Comparison of ENCODE assay signal across 10 mouse cellular contexts in genomic region chr4:149920886-149921285, GRCm38 (mm10). TPM values are rescaled to one million over a fixed set of nuclear protein-coding genes. Genes with fewer than 3 reads are reported as not detected.
DNase-seq lines count a peak whose midpoint lies in the region; ATAC-seq and TF ChIP-seq lines count a peak whose summit lies in the region.
"Had no signal": no experiment of that assay in that cellular context is flagged by ENCODE, and none has a peak within 500 bp of the region (broad histone marks: within the 10 kb centered on the region; RNA-seq: fewer than 3 reads in every experiment).

No protein-coding gene starts in this region.

- H3K4me2 ChIP-seq in heart, embryonic 16.5 days (ENCODE audit: low read depth, low read length): no peak overlapping the region
- 0 out of 2 replicates have a peak overlapping the region, but pooled peaks have one; percentile 6 for H3K4me2 ChIP-seq in lung, postnatal 0 days (replicated peaks; ENCODE audit: low read depth, low read length)
- H3K4me2 ChIP-seq: heart, embryonic 13.5 days had no signal

- DNase-seq in embryo, embryonic 10.5 days (ENCODE audit: low spot score): peak; percentile 61
- no peak for DNase-seq in embryo, embryonic 11 days
- DNase-seq in brain, adult 2 months (ENCODE audit: low read depth, low spot score): peak; percentile 43
- peak; percentile 60 for DNase-seq in lung, postnatal 0 days (ENCODE audit: low spot score)
- no peak for DNase-seq in right cerebral cortex, postnatal 10 days (ENCODE audit: low spot score in 2 of 2)
- no peak for DNase-seq in right cerebral cortex, postnatal 36 days (ENCODE audit: low spot score in 2 of 2)
- no peak for DNase-seq in left cerebral cortex, postnatal 36 days (ENCODE audit: low spot score in 2 of 2)

- H3K4me3 ChIP-seq in heart, embryonic 16.5 days (ENCODE audit: low read length): no peak overlapping the region
- no peak overlapping the region for H3K4me3 ChIP-seq in lung, postnatal 0 days (ENCODE audit: low read depth, low read length)
- H3K4me3 ChIP-seq: heart, embryonic 13.5 days had no signal

- intact Hi-C loops in left cerebral cortex, postnatal 36 days (cut with DNase I): no loop called here

- no peaks in the 10 kb centered on the region for H3K36me3 ChIP-seq in heart, embryonic 16.5 days (ENCODE audit: control insufficient read depth, insufficient read depth)
- H3K36me3 ChIP-seq in lung, postnatal 0 days (ENCODE audit: insufficient read depth, low read length): no peaks in the 10 kb centered on the region
- H3K36me3 ChIP-seq: heart, embryonic 13.5 days had no signal

- no peak overlapping the region for H3K9ac ChIP-seq in heart, embryonic 16.5 days (ENCODE audit: low read length)
- no peak overlapping the region for H3K9ac ChIP-seq in lung, postnatal 0 days (replicated peaks; ENCODE audit: low read depth)

- TF ChIP-seq CTCF in lung, postnatal 0 days (IDR thresholded peaks at IDR 0.05): no peak

- peak; percentile 7; the same call in 1 of the 2 replicates for ATAC-seq in heart, embryonic 16.5 days (replicated peaks; ENCODE audit: extremely low read depth, insufficient read depth, low FRiP score)
- 0 out of 2 replicates have a peak, but pooled peaks have one; percentile 5 for ATAC-seq in lung, postnatal 0 days

- WGBS in heart, embryonic 16.5 days: 49% methylated on average over 12 of the region's 12 CpGs
- 30% methylated on average over 12 of the region's 12 CpGs for WGBS in lung, postnatal 0 days

- H3K9me3 ChIP-seq in heart, embryonic 16.5 days (replicated peaks; ENCODE audit: control insufficient read depth, low read length): no peaks in the 10 kb centered on the region
- H3K9me3 ChIP-seq in lung, postnatal 0 days (ENCODE audit: low read length): no peaks in the 10 kb centered on the region
- H3K9me3 ChIP-seq: heart, embryonic 13.5 days had no signal

- peaks cover 31% of the 10 kb centered on the region for H3K4me1 ChIP-seq in heart, embryonic 16.5 days (ENCODE audit: control insufficient read depth, insufficient read depth, low read length)
- H3K4me1 ChIP-seq in lung, postnatal 0 days (ENCODE audit: insufficient read depth, low read depth, low read length): peaks cover 21% of the 10 kb centered on the region

- H3K27ac ChIP-seq in heart, embryonic 16.5 days (ENCODE audit: low read length): no peak overlapping the region
- no peak overlapping the region for H3K27ac ChIP-seq in lung, postnatal 0 days (ENCODE audit: low read length)
- H3K27ac ChIP-seq: heart, embryonic 13.5 days; macrophage had no signal

- no peak for TF ChIP-seq EP300 in lung, postnatal 0 days (IDR thresholded peaks at IDR 0.05)

- no peaks in the 10 kb centered on the region for H3K27me3 ChIP-seq in heart, embryonic 16.5 days (ENCODE audit: control insufficient read depth, insufficient read depth, low read length)
- H3K27me3 ChIP-seq in lung, postnatal 0 days (replicated peaks; ENCODE audit: insufficient read depth, low read length): no peaks in the 10 kb centered on the region
- H3K27me3 ChIP-seq: heart, embryonic 13.5 days had no signal

RNA-seq across cellular contexts. Expression of gene Spsb1, which starts 34.0 kb away (rescaled TPM):
- polyA plus RNA-seq in heart, embryonic 16.5 days (2015; fragmentation: Nextera tagmentation; extraction: Ambion mirVana): 10.5 and 12.4 TPM in 2 replicates
- polyA plus RNA-seq in lung, postnatal 0 days (2015; fragmentation: Nextera tagmentation; extraction: Ambion mirVana): 14.6 and 19.2 TPM in 2 replicates
- total RNA-seq in left cerebral cortex, postnatal 36 days (2021): 10 to 100 TPM; 17.1 to 19.0 TPM

Comparison
In these comparisons a context has a peak if more than half of its experiments do, and no peak if none do; other contexts are left out.
1. DNase-seq: peak in embryo, embryonic 10.5 days (single experiment), brain, adult 2 months (single experiment) and lung, postnatal 0 days (single experiment); none in embryo, embryonic 11 days (single experiment), right cerebral cortex, postnatal 10 days (0 of 2), right cerebral cortex, postnatal 36 days (0 of 2) and left cerebral cortex, postnatal 36 days (0 of 2).